Mouse (Mus musculus) mouse trophoblast stem cell (cell line): ENCODE results near the gene Arhgap9.
"Not testable (repeated sequence)": the region's sequence is repeated elsewhere in the genome, so short reads cannot be mapped to it uniquely, and the experiment has no call there.

Source experiments
- in situ Hi-C, 2 experiments: fragments of 300-500 bp; cut with MseI, MboI; formaldehyde crosslinking; loops; 2 replicates in 1 of 2; 3 replicates in 1 of 2; pipeline ENCODE4 v1.15.1; 2025

Gene Arhgap9

DNA sequence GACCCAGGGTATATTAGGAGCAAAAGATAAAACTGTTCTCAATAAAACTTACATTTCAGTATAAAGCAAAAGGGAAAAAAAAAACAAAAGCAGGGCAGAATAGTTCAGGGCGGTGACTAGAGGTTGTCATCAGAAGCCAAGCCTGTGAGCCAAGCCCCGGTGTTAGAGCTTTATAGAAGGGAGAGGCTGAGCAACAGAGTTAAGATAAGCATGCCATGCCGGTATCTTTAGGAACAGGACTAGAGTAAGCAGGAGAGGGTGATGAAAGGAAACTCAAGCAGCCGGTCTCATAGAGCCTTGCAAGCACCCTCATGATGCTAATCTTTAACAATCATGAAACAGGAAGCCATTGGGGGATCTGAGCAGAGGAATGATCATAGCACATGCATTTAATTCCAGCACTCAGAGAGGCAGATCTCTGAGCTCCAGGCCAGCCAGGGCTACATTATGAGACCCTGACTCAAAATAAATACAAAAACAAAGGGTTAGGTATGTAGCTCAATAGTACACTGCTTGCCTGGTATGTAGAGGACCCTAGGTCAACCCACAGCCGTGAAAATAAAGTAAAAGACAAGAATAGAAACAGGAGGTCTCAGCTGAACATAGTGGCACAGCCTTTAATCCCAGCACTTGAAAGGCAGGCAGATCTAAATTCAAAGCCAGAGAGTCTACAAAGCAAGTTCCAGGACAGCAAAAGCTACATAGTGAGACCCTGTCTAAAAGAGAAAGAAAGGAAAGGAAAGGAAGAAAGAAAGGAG lies 29.7 kb upstream of the Arhgap9 start:
- in situ Hi-C loops, result no loop called here

DNA sequence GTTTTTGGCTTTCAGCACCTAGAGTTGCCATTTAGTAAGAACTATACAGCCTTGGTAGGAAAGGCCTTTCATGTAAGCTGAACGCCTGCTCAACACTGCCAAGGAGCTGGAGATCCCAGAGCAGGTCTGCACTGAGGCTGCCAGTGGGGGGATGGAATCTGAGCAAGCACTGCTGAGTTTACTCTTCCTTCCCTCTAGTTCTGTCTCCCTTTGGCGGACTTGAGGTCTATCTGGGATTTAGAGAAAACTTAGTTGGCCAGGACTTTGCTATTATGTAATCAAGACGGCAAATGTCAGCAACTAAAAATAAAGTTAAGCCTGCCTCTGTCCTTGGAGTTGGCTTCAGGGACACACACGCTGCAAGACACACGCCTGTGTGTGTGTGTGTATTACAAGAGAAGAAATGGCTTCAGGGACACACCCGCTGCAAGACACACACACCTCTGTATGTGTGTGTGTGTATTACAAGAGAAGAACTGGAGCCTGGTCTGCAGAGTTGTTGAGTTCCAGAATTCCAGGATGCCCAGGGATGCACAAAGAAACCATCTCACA lies 28.7 kb upstream of the Arhgap9 start:
- in situ Hi-C loops, result no loop called here

DNA sequence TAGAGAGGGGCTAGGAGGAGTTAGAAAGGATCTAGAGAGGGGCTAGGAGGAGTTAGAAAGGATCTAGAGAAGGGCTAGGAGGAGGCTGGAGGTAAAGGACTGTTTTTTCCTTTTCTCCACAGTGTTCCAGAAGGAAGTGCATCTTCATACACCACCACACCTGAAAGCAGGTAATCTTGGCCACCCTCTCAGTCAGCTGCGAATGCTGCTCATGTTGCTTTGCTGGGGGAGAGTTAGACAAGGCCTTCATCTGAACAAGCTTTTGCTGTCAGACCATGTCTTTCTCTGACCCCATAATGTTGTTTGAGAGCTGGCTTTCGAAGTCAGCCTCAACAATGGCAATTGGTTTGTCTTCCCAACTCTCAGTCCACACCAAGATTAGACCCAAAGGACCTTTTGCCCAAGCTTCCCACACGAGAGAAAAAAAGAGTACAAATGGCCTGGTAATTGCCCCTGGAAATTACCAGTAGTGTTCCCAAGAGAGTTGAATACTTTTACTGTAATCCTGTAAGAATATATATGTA lies 28.1 kb upstream of the Arhgap9 start:
- in situ Hi-C loops, result no loop called here

DNA sequence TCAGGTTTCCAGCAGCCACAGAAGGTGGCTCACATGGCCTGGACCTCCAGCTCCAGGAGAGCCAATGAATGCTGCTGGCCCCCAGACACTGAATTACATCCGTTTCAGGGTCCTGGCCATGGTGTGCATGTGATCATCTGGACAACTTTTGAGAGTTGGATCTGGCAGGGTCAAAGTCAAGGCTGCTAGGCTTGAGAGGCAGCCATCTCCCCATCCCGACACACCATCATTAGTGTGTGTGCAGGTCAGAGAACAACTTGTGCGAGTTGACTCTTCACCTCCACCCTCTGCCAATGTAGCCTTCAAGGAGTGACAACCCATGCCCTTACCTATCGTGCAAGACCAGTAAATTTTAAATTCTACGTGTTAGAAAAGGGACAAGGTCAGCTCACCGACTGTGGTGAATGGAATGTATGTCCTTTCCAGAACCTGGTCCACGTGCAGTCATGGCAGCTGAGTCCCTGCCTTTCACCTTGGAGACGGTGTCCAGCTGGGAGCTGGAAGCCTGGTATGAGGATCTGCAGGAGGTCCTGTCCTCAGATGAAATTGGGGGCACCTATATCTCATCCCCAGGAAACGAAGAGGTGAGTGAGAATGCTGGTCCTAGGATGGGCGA lies 26.8 kb upstream of the Arhgap9 start:
- in situ Hi-C loops, result no loop called here

DNA sequence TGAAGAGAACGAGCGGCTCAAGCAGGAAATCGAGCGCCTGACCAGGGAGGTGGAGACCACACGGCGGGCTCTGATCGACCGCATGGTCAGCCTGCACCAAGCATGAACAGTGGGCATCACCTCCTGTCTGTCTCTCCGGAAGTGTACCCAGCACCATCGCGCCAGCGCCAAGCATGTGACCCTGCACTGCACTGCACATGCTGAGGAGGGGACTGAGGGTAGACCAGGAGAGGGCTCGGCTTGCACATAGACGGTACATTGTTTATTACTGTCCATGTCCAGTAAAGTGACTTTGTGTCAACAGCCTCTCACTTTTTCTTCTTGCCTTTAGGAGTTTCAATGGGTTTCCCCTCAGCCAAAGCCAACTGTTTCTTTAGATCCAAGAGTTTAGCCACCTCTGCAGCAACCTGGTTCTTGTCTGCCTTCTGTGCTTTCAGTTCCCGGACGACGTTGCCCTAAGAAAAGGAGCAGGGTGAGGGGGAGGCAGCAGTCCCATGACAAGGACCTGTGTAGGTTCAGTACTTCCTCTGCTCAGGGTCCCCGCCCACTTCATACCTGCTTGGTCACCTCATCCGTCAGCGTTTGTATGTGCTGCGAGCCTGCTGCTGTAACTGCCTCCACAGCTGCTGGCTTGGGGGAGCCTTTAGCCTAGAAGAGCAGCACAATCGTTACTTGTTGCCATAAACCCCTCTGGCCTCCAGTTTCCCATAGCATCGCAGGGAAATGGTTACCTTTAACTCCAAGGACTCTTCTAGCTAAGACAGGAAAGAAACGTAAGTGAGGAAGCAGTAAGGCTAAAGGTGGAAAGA lies 25.6 kb upstream of the Arhgap9 start:
- in situ Hi-C loops, result no loop called here

DNA sequence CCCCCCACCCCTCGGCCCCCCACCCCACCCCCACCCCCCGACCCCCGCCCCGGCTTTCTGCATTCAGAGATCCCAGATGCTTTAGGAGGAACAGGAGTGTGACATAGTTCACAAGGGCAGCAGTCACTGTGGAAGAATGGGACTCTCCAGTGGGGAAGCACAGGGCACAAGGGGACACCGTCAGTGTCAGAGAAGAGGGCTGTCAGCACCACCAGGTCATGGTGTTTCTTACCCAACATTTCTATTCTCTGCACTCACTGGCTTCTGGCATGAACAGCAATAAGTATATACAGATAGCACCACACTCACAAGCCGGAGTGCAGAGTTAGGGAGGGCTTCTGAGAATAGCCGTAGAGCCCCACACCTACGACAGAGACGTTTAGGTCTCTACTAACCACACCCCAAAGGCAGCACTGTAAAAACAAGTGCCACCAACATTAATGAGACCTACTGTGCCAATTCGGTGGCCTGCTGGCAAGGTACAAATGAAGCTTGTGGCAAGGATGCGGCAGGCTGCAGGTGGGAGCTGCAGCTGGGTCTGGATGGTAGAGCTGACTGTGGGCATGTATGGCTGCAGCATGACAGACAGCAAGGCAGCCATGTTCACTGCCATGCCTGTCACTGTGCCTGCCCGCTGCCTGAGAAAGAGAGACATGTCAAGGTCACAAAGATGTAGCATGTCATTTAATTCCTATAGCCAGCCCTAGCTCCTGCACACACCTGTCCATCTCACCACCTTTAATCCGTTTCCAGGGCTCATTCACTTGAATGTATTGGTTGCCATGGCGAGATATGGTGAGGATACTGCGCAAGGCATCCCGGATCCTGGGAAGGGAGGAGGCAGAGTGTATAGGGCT lies 24.5 kb upstream of the Arhgap9 start:
- in situ Hi-C loops, result no loop called here

DNA sequence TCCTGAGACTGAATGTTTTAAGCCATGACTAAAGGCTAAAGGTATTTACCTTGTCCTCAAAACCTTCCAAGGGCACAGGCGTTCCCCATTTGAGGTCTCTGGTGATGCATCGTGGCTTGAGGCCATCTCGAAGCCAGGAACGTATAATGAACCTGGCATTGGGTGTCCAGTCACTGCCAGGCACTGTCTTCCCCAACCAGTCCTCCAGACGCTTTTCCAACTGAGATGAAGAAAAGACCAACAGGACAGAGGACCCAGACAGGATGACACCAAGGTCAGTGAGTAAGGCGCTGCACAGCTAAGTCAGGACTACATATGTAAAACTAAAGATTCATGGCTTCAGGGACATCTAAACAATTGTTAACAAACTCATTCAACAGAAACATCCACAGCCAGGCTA lies 21.4 kb upstream of the Arhgap9 start:
- in situ Hi-C loops, result no loop called here

DNA sequence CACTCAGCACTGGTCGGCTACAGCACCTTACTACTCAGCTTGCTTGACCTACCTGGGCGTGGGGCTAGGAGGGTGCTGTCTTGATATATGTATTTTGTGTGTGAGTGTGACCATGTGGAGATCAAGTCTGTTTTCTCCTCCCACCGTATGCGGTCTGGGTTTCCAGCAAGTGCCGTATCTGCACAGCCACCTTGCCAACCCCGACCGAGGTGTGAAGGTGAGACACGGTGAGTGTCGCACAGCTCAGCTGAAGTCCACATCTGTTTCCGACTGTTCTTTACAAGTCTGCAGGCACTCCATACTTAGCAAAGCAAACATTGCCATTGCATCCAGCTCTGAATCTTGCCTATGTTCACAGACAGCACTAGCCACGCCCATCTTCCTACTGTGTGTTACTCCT lies 18.6 kb upstream of the Arhgap9 start:
- in situ Hi-C loops, result no loop called here

DNA sequence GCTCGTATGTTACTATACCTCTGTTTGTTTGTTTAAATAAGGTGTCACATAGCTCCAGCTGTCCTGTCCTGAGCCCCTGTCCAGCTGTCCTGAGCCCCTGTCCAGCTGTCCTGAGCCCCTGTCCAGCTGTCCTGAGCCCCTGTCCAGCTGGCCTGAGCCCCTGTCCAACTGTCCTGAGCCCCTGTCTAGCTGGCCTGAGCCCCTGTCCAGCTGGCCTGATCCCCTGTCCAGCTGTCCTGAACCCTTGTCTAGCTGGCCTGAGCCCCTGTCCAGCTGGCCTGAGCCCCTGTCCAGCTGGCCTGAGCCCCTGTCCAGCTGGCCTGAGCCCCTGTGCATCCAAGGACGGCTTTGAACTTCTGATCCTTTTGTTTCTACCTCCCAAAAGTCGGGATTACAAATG lies 12.6 kb upstream of the Arhgap9 start:
- in situ Hi-C loops, result not testable (repeated sequence)

DNA sequence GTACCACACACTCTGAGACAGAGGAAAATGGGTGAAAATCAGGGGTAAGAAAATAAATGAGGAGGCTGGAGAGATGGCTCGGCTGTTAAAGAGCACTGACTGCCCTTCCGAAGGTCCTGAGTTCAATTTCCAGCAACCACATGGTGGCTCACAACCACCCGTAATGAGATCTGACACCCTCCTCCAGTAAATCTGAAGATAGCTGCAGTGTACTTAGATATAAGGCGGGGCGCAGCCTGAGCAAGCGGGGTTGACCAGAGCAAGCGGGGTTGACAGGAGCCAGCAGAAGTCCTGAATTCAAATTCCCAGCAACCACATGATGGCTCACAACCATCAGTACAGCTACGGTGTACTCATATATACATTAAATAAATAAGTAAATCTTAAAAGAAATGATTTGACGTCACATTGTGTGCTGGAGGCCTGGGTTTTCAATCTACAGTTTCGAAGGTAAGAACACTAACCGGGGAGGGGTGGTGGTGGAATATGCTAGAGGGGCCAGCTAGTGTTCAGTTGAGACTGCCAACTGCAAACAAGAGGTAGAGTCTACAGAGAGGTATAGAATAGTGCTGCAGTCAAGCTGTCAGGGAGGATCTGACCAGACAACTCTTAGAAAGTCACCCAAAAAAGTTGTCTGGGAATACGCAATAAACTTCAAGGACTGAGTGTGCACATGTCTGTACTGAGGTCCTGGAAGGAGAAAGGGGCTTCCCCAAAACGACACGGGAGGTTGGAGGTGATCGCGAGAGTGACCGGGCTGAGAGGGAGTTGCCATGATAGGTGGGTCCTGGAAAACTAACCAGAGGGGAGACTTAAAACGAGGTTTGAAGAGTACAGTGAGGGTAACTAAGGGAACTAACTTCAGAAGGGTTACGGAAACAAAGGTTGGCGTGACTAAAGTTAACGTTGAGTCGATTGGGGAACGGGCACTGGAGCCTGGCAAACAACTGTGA lies 11.0 kb upstream of the Arhgap9 start:
- in situ Hi-C loops, result no loop called here

DNA sequence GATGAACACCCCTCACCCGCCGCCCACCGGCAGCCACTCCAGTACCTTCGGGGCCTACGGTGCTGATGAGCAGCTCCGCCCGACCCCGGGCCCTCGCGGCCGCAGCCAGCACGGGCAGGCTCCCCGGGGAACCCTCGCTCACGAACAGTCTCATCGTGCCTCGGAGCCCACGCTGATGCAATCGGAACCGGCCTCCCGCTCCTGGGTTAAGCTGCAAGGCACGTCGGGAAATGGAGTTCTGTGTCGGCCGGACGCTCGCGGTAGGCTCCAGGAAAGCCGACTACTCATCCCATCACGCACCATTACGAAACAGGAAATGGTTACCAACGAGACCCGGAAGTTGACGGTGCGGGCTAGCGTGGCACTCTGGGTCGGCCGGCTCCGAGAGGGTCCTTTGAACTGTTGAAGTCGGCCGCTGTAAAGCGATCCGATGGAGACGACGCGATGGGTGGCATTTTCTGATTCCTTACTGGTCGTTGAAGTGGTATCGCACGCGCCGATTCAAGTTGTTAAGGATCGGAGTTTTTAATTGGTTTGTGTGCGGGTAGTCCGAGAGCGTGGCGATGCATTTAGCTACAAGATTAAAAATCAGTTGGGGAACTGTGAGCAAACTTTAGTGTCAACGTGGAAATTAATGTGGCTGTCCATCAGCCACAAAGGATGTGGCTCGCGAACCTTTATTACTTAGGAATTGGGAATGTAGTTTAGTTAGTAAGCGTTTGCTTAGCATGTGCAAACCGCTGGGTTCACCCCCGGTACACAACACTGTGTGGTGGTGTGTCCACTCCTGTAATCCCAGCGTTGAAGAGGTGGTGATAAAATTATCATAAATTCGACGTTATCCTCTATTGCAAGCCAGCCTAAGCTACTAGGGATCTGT lies 10.0 kb upstream of the Arhgap9 start, which contains the start of gene Mars:
Gene Mars, minus strand, starts transcription at position 311 of the 880 bp plus-strand sequence.
- in situ Hi-C loops, result no loop called here

DNA sequence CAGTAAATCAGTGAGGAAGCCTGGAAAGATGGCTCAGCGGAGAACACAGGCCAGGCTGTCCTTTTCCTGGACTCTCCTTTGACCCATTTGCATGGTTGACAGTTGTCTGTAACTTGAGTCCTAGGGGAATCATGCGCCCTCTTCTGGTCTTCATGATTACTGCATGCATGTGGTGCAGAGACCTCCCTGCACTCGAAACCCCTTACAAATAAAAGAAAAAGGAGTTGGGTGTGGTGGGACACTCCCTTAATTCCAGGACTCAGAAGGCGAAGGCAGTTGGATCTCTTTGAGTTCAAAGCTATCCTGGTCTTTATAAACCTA lies 9.4 kb upstream of the Arhgap9 start:
- in situ Hi-C loops, result no loop called here

DNA sequence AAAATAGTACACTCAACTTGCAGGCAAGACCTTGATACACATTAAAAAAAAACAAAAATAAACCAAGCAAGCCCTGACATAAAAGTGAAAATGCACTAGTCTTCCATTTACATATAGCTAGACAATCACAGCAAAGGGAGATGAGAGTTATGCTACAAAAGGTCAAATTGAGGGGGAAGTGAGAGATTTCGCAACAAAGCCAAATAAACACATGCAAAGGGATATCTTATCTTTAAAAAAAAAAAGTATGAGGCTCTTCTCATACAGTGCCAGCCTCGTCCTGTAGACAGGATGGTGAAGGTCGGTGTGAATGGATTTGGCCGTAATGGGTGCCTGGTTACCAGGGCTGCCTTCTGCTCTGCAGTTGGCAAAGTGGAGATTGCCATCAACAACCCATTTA lies 8.9 kb upstream of the Arhgap9 start:
- in situ Hi-C loops, result no loop called here

DNA sequence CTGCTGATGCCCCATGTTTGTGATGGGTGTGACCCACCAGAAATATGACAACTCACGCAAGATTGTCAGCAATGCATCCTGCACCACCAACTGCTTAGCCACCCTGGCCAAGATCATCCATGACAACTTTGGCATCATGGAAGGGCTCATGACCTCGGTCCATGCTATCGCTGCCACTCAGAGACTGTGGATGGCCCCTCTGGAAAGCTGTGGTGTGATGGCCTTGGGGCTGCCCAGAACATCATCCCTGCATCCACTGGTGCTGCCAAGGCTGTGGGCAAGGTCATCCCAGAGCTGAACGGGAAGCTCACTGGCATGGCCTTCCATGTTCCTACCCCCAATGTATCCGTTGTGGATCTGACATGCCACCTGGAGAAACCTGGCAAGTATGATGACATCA lies 8.2 kb upstream of the Arhgap9 start:
- in situ Hi-C loops, result not testable (repeated sequence)

DNA sequence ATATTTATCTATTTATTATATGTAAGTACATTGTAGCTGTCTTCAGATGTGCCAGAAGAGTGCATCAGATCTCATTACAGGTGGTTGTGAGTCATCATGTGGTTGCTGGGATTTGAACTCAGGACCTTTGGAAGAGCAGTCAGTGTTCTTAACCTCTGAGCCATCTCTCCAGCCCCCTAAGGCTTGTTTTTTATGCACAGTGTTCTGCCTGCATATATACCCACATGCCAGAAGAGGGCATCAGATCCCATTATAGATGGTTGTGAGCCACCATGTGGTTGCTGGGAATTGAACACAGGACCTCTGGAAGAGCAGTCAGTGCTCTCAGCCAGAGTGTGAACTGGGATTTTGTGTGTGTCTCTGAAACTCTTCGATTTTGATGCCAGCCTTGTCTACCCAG lies 6.8 kb upstream of the Arhgap9 start:
- in situ Hi-C loops, result loop anchor here in 1 of 2 experiments (5.0 kb wide), 1 partner anchor 1307 kb away; no protein-coding TSS in a partner anchor

DNA sequence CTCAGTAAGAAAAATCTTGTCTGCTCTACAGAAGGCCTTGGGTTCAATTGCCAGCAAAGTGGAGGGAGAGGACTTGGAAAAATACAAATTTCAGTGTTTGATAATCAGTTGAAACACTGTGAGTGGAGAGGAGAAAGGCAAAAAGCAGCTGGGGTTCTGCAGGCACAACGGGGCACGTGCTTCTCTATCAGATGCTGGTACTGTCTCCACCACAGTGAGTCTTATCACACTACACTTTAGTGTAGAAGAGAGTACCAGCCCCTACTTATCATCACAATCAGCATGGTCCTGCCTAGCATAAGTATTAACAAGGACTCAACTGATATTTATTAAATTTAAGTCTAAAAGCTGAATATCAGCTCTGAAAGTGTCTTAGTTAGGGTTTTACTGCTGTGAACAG lies 4.5 kb upstream of the Arhgap9 start:
- in situ Hi-C loops, result loop anchor here in 1 of 2 experiments (5.0 kb wide), 1 partner anchor 1305 kb away; no protein-coding TSS in a partner anchor

DNA sequence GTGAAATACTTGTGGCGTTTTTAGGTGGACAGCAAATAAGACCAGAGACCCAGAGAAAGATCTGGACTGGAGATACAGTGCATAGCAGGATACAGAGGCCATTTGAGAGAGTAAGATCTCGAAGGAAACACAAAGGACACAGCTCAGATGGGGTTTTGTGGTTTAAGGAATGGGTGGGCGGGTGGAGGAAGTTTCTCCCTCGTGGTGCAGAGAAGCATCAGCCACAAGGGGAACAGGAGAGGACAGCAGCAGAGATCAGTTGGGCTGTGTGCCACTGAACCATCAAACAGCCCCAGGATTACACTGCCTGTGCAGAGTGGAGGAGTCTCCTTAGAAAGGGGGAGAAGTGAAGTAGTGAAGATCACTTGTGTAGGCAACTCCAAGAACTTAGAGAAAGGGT lies 3.8 kb upstream of the Arhgap9 start:
- in situ Hi-C loops, result loop anchor here in 1 of 2 experiments (5.0 kb wide), 1 partner anchor 1304 kb away; no protein-coding TSS in a partner anchor

DNA sequence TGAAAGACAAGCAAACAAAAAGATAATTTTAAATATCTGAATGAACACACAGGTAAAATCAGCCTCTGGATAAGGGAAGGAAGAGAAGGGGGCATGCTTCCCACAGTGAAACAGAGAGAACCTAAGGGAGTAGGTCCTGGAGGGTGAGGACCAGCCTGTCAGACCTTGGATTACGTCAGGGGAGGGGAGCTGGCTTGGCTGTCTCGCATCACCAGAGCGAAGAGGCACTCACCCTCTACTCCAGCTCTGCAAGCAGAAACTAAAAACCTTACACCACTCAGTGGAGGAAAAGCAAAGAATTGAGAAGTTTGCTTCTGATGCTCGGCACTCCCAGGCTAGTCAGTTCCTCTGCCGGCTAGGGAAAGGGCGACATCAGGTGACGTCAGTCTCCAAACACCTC lies 1.8 kb upstream of the Arhgap9 start:
- in situ Hi-C loops, result loop anchor here in 1 of 2 experiments (5.0 kb wide), 1 partner anchor 1302 kb away; no protein-coding TSS in a partner anchor

DNA sequence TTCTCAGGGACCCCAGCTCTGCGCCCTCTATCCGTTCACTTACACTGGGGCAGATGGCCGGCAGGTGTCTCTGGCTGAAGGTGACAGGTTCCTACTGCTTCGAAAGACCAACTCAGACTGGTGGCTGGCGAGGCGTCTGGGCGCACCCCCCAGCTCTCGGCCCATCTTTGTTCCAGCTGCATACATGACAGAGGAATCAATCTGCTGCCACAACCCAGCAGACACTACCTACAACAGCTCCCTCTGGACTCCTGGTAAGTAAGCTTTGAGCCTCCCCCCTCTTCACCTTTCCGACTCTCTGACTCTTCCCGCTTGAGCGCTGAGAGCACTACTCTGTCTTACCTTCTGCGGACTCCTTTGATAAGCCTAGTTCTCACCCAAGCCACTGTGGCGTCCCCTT lies 414 bp downstream of the Arhgap9 start:
- in situ Hi-C loops, result no loop called here
